Mouse (Mus musculus) heart, adult 2 months (tissue): ENCODE measurements around the gene Gm21860. TPM values are rescaled to one million over a fixed set of nuclear protein-coding genes. Genes with fewer than 3 reads are reported as not detected.
"Not testable (repeated sequence)": the region's sequence is repeated elsewhere in the genome, so short reads cannot be mapped to it uniquely, and the experiment has no call there.

Experiments used
- DNase-seq, 2 experiments: peaks; one replicate each; pipeline ENCODE4 v3.0.0; 2021
- H3K27ac ChIP-seq: fragments of 200-600 bp; 2 replicates; pipeline ENCODE4 v1.8.1; 2022
- H3K27me3 ChIP-seq: fragments of 200-500 bp; 2 replicates; pipeline ENCODE4 v1.6.1; 2012; ENCODE audit warnings: mild to moderate bottlenecking, low read length, inconsistent platforms, mixed read lengths; ENCODE audit not compliant: control insufficient read depth, insufficient read depth
- H3K36me3 ChIP-seq: fragments of 200-500 bp; 2 replicates; pipeline ENCODE4 v1.6.1; 2012; ENCODE audit warnings: low read length, inconsistent platforms; ENCODE audit not compliant: control insufficient read depth, insufficient read depth
- H3K4me1 ChIP-seq: fragments of 200-500 bp; 2 replicates; pipeline ENCODE4 v1.6.1; 2011; ENCODE audit warnings: low read length; ENCODE audit not compliant: control insufficient read depth, insufficient read depth
- H3K4me3 ChIP-seq: fragments of 200-600 bp; 2 replicates; pipeline ENCODE4 v1.8.1; 2022
- H3K79me2 ChIP-seq: fragments of 200-500 bp; replicated peaks from 2 replicates; pipeline ENCODE4 v1.6.1; 2012; ENCODE audit warnings: mild to moderate bottlenecking, inconsistent platforms, low read length, moderate library complexity, mixed read lengths; ENCODE audit not compliant: control insufficient read depth, insufficient read depth
- H3K9ac ChIP-seq: fragments of 200-500 bp; 2 replicates; pipeline ENCODE4 v1.6.1; 2012; ENCODE audit warnings: low read depth, mild to moderate bottlenecking, control low read depth, inconsistent platforms, low read length, mixed read lengths
- WGBS: fragments of 180-500 bp; shearing (Covaris S2); methylation state at CpG from one replicate; pipeline ENCODE4 v1.1.7; 2018; 5-methylcytosine and 5-hydroxymethylcytosine counted together
- intact Hi-C: fragments of 180-260 bp; cut with DNase I; formaldehyde crosslinking; loops from one replicate; pipeline ENCODE4 v1.15.1; 2025
- polyA plus RNA-seq: library from polyadenylated mRNA; depleted of rRNA; stranded (reverse); fragments of >200 nt; gene quantifications from 2 replicates; pipeline ENCODE4 v1.2.3, GENCODE M21; 2012
- total RNA-seq, 2 experiments: library from RNA; stranded (reverse); gene quantifications; 2 replicates each; pipeline ENCODE4 v1.2.3; 2021

The Gm21860 gene
- total and polyA plus RNA-seq, 3 experiments = not detected

DNA sequence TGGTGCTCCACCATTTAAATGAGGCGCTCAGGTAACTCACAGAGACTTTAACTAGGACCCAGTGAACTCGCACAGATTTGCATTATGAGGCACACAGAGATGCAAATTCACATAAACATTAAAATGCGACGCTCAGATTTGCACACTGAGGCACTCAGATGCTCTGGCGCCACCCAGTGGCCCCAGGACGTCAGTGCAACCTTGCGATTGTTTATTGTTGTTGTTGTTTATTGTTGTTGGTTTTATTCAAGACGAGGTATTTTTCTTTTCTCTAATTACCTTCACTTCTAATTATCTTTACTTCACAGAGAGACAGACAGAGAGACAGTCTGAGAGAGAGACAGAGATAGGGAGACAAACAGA is 20.3 kb downstream of the Gm21860 start:
- H3K79me2 ChIP-seq, H3K9ac ChIP-seq, intact Hi-C loops, H3K4me1 ChIP-seq, H3K27me3 ChIP-seq, H3K36me3 ChIP-seq, H3K4me3 ChIP-seq, H3K27ac ChIP-seq: not testable (repeated sequence)
- WGBS = 59% methylated on average over 8 of the region's 8 CpGs
- DNase-seq = peak; percentile 6 to 23

DNA sequence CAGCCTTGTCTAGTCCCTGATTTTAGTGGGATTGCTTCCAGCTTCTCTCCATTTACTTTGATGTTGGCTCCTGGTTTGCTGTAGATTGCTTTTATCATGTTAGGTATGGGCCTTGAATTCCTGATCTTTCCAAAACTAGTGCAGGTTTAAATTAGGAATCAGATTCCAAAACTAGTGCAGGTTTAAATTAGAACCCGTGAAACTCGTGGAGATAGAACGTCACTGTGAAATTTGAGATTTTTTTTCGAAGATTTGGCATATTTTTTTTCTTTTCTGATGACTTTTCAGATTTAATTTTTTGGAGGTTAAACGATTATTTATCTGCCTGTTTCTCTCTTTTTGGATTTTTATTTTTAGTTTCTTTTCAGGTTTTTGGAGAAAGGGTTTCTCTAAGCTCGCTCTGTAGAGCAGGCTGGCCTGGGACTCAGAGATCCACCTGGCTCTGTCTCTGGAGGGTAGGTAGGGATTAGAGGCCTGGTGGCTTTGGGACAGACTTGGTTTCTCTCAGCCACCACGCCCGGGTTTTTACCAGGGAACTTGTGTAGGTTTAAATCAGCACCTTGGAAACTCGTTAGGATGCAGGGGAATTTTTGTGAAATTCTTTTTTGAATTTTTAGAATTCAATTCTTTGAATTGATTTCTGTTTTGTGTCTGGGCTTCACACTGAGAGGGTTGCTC is 20.8 kb downstream of the Gm21860 start:
- WGBS = 73% methylated on average over 9 of the region's 9 CpGs

DNA sequence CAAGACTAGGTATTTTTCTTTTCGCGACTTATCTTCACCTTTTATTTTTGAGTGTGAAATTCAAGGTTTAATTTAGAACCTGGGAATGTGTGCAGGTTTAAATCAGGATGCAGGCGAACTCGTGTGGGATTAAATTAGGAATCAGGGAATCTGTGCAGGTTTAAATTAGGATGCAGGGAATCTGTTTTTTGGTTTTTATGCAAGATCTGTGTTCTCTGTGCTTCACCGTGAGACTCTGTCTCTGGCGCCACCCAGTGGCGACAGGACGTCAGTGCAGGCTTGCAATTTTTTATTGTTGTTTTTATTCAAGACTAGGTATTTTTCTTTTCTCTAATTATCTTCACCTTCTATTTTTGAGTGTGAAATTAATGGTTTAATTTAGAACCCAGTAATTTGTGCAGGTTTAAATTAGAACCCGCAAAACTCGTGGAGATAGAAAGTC is 22.5 kb downstream of the Gm21860 start:
- H3K4me1 ChIP-seq, H3K27ac ChIP-seq, DNase-seq, H3K4me3 ChIP-seq, H3K79me2 ChIP-seq, H3K9ac ChIP-seq, H3K36me3 ChIP-seq, H3K27me3 ChIP-seq, intact Hi-C loops: not testable (repeated sequence)
- 53% methylated on average over 10 of the region's 10 CpGs for WGBS

More for the DNA sequence above, 20.8 kb downstream of the Gm21860 start:
- H3K27ac ChIP-seq, H3K79me2 ChIP-seq, H3K4me1 ChIP-seq, H3K9ac ChIP-seq, intact Hi-C loops, H3K4me3 ChIP-seq, H3K27me3 ChIP-seq, H3K36me3 ChIP-seq: not testable (repeated sequence)
- DNase-seq = peak; percentile 30 to 57

DNA sequence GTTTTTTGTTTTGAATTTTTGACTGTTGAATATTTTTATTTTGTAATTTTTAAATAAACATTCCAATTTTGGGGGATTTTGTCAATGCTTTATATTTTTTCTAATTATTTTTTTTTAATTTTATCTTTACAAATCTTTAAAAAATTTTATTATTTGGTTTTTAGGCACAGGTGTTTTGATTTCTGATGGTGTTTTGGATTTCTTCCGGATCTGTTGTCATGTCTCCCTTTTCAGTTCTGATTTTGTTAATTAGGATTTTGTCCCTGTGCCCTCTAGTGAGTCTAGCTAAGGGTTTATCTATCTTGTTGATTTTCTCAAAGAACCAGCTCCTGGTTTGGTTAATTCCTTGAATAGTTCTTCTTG is 23.0 kb downstream of the Gm21860 start:
- H3K4me3 ChIP-seq, H3K27me3 ChIP-seq, H3K9ac ChIP-seq, H3K27ac ChIP-seq, intact Hi-C loops, H3K4me1 ChIP-seq, DNase-seq, H3K79me2 ChIP-seq, H3K36me3 ChIP-seq: not testable (repeated sequence)
- WGBS = 44% methylated on average over 1 of the region's 1 CpGs

DNA sequence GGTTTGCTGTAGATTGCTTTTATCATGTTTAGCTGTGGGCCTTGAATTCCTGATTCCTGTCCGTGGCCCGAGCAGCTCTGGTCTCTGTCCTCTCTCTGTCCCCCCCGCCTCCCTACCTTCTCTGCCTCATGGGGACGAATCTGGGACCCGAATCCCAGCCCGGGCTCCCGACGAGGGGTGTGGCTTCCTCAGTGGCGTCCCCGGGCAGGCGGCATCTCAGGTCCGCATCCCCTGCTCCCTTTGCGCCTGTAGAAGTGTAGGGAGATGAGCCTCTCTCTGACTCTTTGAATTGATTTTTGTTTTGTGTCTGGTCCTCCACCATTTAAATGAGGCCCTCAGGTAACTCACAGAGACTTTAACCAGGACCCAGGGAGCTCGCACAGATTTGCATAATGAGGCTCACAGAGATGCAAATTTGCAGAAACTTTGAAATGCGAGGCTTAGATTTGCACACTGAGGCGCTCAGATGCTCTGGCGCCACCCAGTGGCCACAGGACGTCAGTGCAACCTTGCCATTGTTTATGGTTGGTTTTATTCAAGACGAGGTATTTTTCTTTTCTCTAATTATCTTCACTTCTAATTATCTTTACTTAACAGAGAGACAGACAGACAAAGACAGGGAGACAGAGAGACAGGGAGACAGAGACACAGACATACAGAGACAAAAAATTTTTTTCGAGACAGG is 23.6 kb downstream of the Gm21860 start:
- H3K4me1 ChIP-seq, H3K4me3 ChIP-seq, H3K9ac ChIP-seq, H3K27ac ChIP-seq, H3K36me3 ChIP-seq, H3K79me2 ChIP-seq, H3K27me3 ChIP-seq, intact Hi-C loops: not testable (repeated sequence)
- 59% methylated on average over 18 of the region's 20 CpGs for WGBS
- peak; percentile 23 to 50 for DNase-seq

DNA sequence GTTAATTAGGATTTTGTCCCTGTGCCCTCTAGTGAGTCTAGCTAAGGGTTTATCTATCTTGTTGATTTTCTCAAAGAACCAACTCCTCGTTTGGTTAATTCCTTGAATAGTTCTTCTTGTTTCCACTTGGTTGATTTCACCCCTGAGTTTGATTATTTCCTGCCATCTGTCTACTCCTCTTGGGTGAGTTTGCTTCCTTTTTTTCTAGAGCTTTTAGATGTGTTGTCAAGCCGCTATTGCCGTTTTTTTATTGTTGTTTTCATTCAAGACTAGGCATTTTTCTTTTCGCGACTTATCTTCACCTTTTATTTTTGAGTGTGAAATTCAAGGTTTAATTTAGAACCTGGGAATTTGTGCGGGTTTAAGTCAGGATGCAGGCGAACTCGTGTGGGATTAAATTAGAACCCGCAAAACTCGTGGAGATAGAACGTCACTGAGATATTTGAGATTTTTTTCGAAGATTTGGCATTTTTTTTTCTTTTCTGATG is 24.8 kb downstream of the Gm21860 start:
- H3K27me3 ChIP-seq, H3K4me3 ChIP-seq, H3K9ac ChIP-seq, H3K4me1 ChIP-seq, H3K27ac ChIP-seq, DNase-seq, intact Hi-C loops, H3K36me3 ChIP-seq, H3K79me2 ChIP-seq: not testable (repeated sequence)
- 51% methylated on average over 12 of the region's 12 CpGs for WGBS

DNA sequence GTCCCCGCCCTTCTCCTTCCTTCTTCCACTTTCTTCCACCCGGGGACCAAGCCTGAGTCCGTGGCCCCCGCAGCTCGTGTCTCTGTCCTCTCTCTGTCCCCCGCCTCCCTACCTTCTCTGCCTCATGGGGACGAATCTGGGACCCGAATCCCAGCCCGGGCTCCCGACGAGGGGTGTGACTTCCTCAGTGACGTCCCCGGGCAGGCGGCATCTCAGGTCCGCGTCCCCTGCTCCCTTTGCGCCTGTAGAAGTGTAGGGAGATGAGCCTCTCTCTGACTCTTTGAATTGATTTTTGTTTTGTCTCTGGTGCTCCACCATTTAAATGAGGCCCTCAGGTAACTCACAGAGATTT is 25.7 kb downstream of the Gm21860 start:
- H3K36me3 ChIP-seq, DNase-seq, H3K4me1 ChIP-seq, H3K4me3 ChIP-seq, H3K27ac ChIP-seq, intact Hi-C loops, H3K9ac ChIP-seq, H3K79me2 ChIP-seq, H3K27me3 ChIP-seq: not testable (repeated sequence)
- 75% methylated on average over 16 of the region's 17 CpGs for WGBS

DNA sequence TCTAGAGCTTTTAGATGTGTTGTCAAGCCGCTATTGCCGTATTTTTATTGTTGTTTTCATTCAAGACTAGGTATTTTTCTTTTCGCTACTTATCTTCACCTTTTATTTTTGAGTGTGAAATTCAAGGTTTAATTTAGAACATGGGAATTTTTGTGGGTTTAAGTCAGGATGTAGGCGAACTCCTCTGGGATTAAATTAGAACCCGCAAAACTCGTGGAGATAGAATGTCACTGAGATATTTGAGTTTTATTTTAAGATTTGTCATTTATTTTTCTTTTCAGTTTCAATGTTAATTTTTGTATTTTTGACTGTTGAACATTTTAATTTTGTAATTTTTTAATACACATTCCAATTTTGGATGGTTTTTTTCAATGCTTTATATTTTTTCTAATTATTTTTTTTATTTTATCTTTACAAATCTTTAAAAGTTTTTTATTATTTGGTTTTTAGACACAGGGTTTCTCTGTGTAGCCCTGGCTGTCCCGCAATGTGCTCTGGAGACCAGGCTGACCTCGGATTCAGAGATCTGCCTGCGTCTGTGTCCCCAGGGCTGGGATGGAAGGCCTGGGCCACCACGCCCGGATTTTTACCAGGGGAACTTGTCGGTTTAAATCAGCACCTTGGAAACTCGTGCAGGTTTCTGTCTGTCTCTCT is 26.2 kb downstream of the Gm21860 start:
- 70% methylated on average over 13 of the region's 13 CpGs for WGBS
- intact Hi-C loops, H3K27me3 ChIP-seq, H3K79me2 ChIP-seq, H3K4me1 ChIP-seq, H3K36me3 ChIP-seq, H3K27ac ChIP-seq, H3K4me3 ChIP-seq, H3K9ac ChIP-seq: not testable (repeated sequence)
- DNase-seq = peak; percentile 4 to 18

DNA sequence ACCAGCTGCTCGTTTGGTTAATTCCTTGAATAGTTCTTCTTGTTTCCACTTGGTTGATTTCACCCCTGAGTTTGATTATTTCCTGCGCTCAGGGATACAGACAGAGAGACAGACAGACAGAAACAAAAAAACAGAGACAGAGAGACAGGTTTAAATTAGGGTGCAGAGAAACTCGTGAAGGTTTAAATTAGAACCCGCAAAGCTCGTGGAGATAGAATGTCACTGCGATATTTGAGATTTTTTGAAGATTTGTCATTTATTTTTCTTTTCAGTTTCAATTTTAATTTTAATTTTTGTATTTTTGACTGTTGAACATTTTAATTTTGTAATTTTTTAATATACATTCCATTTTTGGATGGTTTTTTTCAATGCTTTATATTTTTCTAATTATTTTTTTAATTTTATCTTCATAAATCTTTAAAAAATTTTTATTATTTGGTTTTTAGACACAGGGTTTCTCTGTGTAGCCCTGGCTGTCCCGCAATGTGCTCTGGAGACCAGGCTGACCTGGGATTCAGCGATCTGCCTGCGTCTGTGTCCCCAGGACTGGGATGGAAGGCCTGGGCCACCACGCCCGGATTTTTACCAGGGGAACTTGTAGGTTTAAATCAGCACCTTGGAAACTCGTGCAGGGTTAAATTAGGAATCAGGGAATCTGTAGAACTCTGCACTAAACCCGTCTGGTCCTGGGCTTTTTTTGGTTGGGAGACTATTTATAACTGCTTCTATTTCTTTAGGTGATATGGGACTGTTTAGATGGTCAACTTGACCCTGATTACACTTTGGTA is 27.3 kb downstream of the Gm21860 start:
- H3K79me2 ChIP-seq, DNase-seq, H3K27ac ChIP-seq, H3K4me1 ChIP-seq, H3K4me3 ChIP-seq, intact Hi-C loops, H3K9ac ChIP-seq, H3K36me3 ChIP-seq, H3K27me3 ChIP-seq: not testable (repeated sequence)
- WGBS = 68% methylated on average over 13 of the region's 13 CpGs
